Mouse (Mus musculus) intestine, postnatal 0 days (tissue): ENCODE results near the gene Alox12. TPM values are rescaled to one million over a fixed set of nuclear protein-coding genes. Genes with fewer than 3 reads are reported as not detected.

ENCODE experiments used
- ATAC-seq: fragments of 200-750 bp; cut with Nextera tagmentation; 2 replicates; pipeline ENCODE4 v1.8.0; 2017; ENCODE audit warnings: mild to moderate bottlenecking, moderate TSS enrichment, moderate library complexity
- H3K27ac ChIP-seq: fragments of 300-500 bp; sonication (generic); 2 replicates; pipeline ENCODE4 v1.5.1; 2014; ENCODE audit warnings: mild to moderate bottlenecking, low read depth, low read length, moderate library complexity
- H3K27me3 ChIP-seq: fragments of 300-500 bp; sonication (generic); replicated peaks from 2 replicates; pipeline ENCODE4 v1.6.1; 2014; ENCODE audit warnings: low read length, mixed read lengths; ENCODE audit not compliant: control insufficient read depth, insufficient read depth
- H3K36me3 ChIP-seq: fragments of 300-500 bp; sonication (generic); 2 replicates; pipeline ENCODE4 v1.6.1; 2014; ENCODE audit warnings: mild to moderate bottlenecking, moderate library complexity; ENCODE audit not compliant: control insufficient read depth, insufficient read depth
- H3K4me1 ChIP-seq: fragments of 300-500 bp; sonication (generic); replicated peaks from 2 replicates; pipeline ENCODE4 v1.6.1; 2014; ENCODE audit warnings: antibody characterized with exemption, low read length, mixed read lengths; ENCODE audit not compliant: control insufficient read depth, insufficient read depth
- H3K4me2 ChIP-seq: fragments of 300-500 bp; sonication (generic); replicated peaks from 2 replicates; pipeline ENCODE4 v1.6.1; 2014; ENCODE audit warnings: low read depth, mild to moderate bottlenecking, moderate library complexity
- H3K4me3 ChIP-seq: fragments of 300-500 bp; sonication (generic); 2 replicates; pipeline ENCODE4 v1.5.1; 2014; ENCODE audit warnings: low read depth, low read length
- H3K9ac ChIP-seq: fragments of 300-500 bp; sonication (generic); 2 replicates; pipeline ENCODE4 v1.6.1; 2014; ENCODE audit warnings: mild to moderate bottlenecking, low read depth, low read length
- H3K9me3 ChIP-seq: fragments of 300-500 bp; sonication (generic); 2 replicates; pipeline ENCODE4 v1.6.1; 2016; ENCODE audit warnings: mixed run types; ENCODE audit not compliant: control insufficient read depth
- CTCF ChIP-seq: sonication (generic); IDR thresholded peaks from 2 replicates; pipeline ENCODE4 v1.5.1; 2016; ENCODE audit warnings: low read depth, mild to moderate bottlenecking, control low read depth, antibody characterized with exemption, moderate library complexity
- WGBS: fragments of 180-500 bp; shearing (Covaris S2); extraction: QIAGEN DNeasy Blood & Tissue Kit; methylation state at CpG from one replicate; pipeline ENCODE4 v1.1.7; 2014; 5-methylcytosine and 5-hydroxymethylcytosine counted together
- polyA plus RNA-seq: library from polyadenylated mRNA; unstranded; fragments of >200 nt; fragmentation: Nextera tagmentation; extraction: Ambion mirVana; gene quantifications from 2 replicates; pipeline ENCODE4 v1.2.1, GENCODE M21; 2015

The Alox12 gene
- polyA plus RNA-seq, 1 experiment from 2014 or later = 0.68 TPM

GRCm38 (mm10) chr11:70232546-70232945 is 22.6 kb downstream of the Alox12 start:
- 16% methylated on average over 9 of the region's 10 CpGs for WGBS
- Histone ChIP-seq H3K9me3 (no peaks in the 10 kb centered on the region), H3K36me3 (peaks cover 11% of the 10 kb centered on the region; the same call in 1 of the 2 replicates), H3K4me1 (peaks cover 9% of the 10 kb centered on the region; the same call in 1 of the 2 replicates), H3K9ac (peak overlapping the region; percentile 56; the same call in 1 of the 2 replicates), H3K4me2 (peak overlapping the region; percentile 55), H3K27ac (no peak overlapping the region), H3K27me3 (peaks cover 7% of the 10 kb centered on the region; the same call in 1 of the 2 replicates), H3K4me3 (peak overlapping the region; percentile 32)
- no peak for ATAC-seq
- no peak for TF ChIP-seq CTCF

GRCm38 (mm10) chr11:70230239-70230727 is 24.9 kb downstream of the Alox12 start:
- 2% methylated on average over 32 of the region's 32 CpGs for WGBS
- Histone ChIP-seq H3K9ac (0 out of 2 replicates have a peak overlapping the region, but pooled peaks have one; percentile 7), H3K9me3 (no peaks in the 10 kb centered on the region), H3K27ac (no peak overlapping the region), H3K4me1 (peaks cover 9% of the 10 kb centered on the region; the same call in 1 of the 2 replicates), H3K36me3 (peaks cover 4% of the 10 kb centered on the region; the same call in 1 of the 2 replicates), H3K27me3 (peaks cover 7% of the 10 kb centered on the region; the same call in 1 of the 2 replicates), H3K4me3 (peak overlapping the region; percentile 35), H3K4me2 (peak overlapping the region; percentile 72)
- peak; percentile 99 for TF ChIP-seq CTCF
- peak; percentile 35 for ATAC-seq

- WGBS = 2% methylated on average over 39 of the region's 39 CpGs
- TF ChIP-seq CTCF = no peak
- peaks cover 7% of the 10 kb centered on the region; the same call in 1 of the 2 replicates for H3K27me3 ChIP-seq
These were observed 25.7 kb downstream of the Alox12 start, which contains the start of gene Bcl6b for GRCm38 (mm10) chr11:70229260-70230010. TSS of gene Bcl6b (minus strand) at chr11:70229798.

GRCm38 (mm10) chr11:70228828-70229227 is 26.3 kb downstream of the Alox12 start:
- peak overlapping the region; percentile 72 for H3K4me2 ChIP-seq
- H3K36me3 ChIP-seq = no peaks in the 10 kb centered on the region
- H3K4me1 ChIP-seq = peaks cover 9% of the 10 kb centered on the region; the same call in 1 of the 2 replicates
- peak overlapping the region; percentile 54; the same call in 1 of the 2 replicates for H3K27ac ChIP-seq
- peak overlapping the region; percentile 35 for H3K4me3 ChIP-seq
- peaks cover 7% of the 10 kb centered on the region; the same call in 1 of the 2 replicates for H3K27me3 ChIP-seq
- peak; percentile 44; the same call in 1 of the 2 replicates for ATAC-seq
- no peak for TF ChIP-seq CTCF
- 1% methylated on average over 19 of the region's 19 CpGs for WGBS
- H3K9ac ChIP-seq = 0 out of 2 replicates have a peak overlapping the region, but pooled peaks have one; percentile 26
- no peaks in the 10 kb centered on the region for H3K9me3 ChIP-seq

More at GRCm38 (mm10) chr11:70229260-70230010, 25.7 kb downstream of the Alox12 start, which contains the start of gene Bcl6b:
- no peak for ATAC-seq
- H3K27ac ChIP-seq = peak within 1 kb of the TSS; percentile 54; the same call in 1 of the 2 replicates
- no peaks in the 10 kb centered on the region for H3K9me3 ChIP-seq
- peak within 1 kb of the TSS; percentile 72 for H3K4me2 ChIP-seq
- peak within 1 kb of the TSS; percentile 35 for H3K4me3 ChIP-seq
- no peaks in the 10 kb centered on the region for H3K36me3 ChIP-seq
- H3K9ac ChIP-seq = peak within 1 kb of the TSS; percentile 26; the same call in 1 of the 2 replicates
- peaks cover 9% of the 10 kb centered on the region; the same call in 1 of the 2 replicates for H3K4me1 ChIP-seq

- WGBS = 65% methylated on average over 4 of the region's 4 CpGs
- Histone ChIP-seq H3K36me3 (no peaks in the 10 kb centered on the region), H3K4me3 (no peak overlapping the region), H3K27ac (no peak overlapping the region), H3K27me3 (peaks cover 7% of the 10 kb centered on the region; the same call in 1 of the 2 replicates), H3K9me3 (no peaks in the 10 kb centered on the region), H3K4me1 (peaks cover 9% of the 10 kb centered on the region; the same call in 1 of the 2 replicates), H3K4me2 (peak overlapping the region; percentile 72), H3K9ac (no peak overlapping the region)
- ATAC-seq = no peak
- no peak for TF ChIP-seq CTCF
These were observed 27.4 kb downstream of the Alox12 start for GRCm38 (mm10) chr11:70227661-70228245.

- H3K36me3 ChIP-seq = no peaks in the 10 kb centered on the region
- peak overlapping the region; percentile 72 for H3K4me2 ChIP-seq
- TF ChIP-seq CTCF = no peak
- H3K4me3 ChIP-seq = peak overlapping the region; percentile 32
- no peak overlapping the region for H3K27ac ChIP-seq
- WGBS = 35% methylated on average over 5 of the region's 5 CpGs
- no peak overlapping the region for H3K9ac ChIP-seq
- H3K4me1 ChIP-seq = peaks cover 9% of the 10 kb centered on the region; the same call in 1 of the 2 replicates
- H3K9me3 ChIP-seq = no peaks in the 10 kb centered on the region
- ATAC-seq = no peak
- H3K27me3 ChIP-seq = peaks cover 7% of the 10 kb centered on the region; the same call in 1 of the 2 replicates
These were observed 28.0 kb downstream of the Alox12 start for GRCm38 (mm10) chr11:70227126-70227525.
